Mouse (Mus musculus): ENCODE measurements around the gene Tmem150a.

- TF ChIP-seq CTCF (IDR thresholded peaks at IDR 0.05; ENCODE audit: low read depth) (no peak), EP300 (IDR thresholded peaks at IDR 0.05; ENCODE audit: low read depth) (no peak)
Observed at GRCm38 (mm10) chr6:72366304-72366703, 11.1 kb downstream of the Tmem150a start.

All from liver, postnatal 0 days (tissue).